ENCODE assay signal across 11 mouse cellular contexts in genomic region chr4:155034202-155034601, GRCm38 (mm10). TPM values are rescaled to one million over a fixed set of nuclear protein-coding genes. Genes with fewer than 3 reads are reported as not detected.
"Had no signal": no experiment of that assay in that cellular context is flagged by ENCODE, and none has a peak within 500 bp of the region (broad histone marks: within the 10 kb centered on the region; RNA-seq: fewer than 3 reads in every experiment).

No protein-coding gene starts in this region.

- H3K4me3 ChIP-seq: limb, embryonic 13.5 days; myocyte; neural tube, embryonic 15.5 days had no signal

- DNase-seq: kidney, adult 9 months; kidney, postnatal 36 days; lung, adult 18-20 months; thymus, postnatal 4 days had no signal

- H3K9me3 ChIP-seq: limb, embryonic 13.5 days; neural tube, embryonic 15.5 days had no signal

- H3K36me3 ChIP-seq: limb, embryonic 13.5 days; neural tube, embryonic 15.5 days had no signal

- H3K9ac ChIP-seq: limb, embryonic 13.5 days; liver, embryonic 14.5 days; neural tube, embryonic 15.5 days had no signal

- H3K4me2 ChIP-seq: limb, embryonic 13.5 days; neural tube, embryonic 15.5 days had no signal

- H3K27ac ChIP-seq: kidney, postnatal 0 days; limb, embryonic 13.5 days; liver, embryonic 14.5 days; neural tube, embryonic 15.5 days; stomach, postnatal 0 days had no signal

RNA-seq across cellular contexts. Expression of gene Plch2, which starts 22.4 kb away (rescaled TPM):
- total RNA-seq: liver, adult 2 months had no signal
